Mouse (Mus musculus): ENCODE measurements around the gene Tll2. TPM values are rescaled to one million over a fixed set of nuclear protein-coding genes. Genes with fewer than 3 reads are reported as not detected.

Tll2 gene
- polyA plus RNA-seq (2012; rRNA removed) (not detected in 2 replicates), polyA plus RNA-seq (2014; fragmentation: Nextera tagmentation; extraction: Ambion mirVana) (not detected in 2 replicates)

DNA sequence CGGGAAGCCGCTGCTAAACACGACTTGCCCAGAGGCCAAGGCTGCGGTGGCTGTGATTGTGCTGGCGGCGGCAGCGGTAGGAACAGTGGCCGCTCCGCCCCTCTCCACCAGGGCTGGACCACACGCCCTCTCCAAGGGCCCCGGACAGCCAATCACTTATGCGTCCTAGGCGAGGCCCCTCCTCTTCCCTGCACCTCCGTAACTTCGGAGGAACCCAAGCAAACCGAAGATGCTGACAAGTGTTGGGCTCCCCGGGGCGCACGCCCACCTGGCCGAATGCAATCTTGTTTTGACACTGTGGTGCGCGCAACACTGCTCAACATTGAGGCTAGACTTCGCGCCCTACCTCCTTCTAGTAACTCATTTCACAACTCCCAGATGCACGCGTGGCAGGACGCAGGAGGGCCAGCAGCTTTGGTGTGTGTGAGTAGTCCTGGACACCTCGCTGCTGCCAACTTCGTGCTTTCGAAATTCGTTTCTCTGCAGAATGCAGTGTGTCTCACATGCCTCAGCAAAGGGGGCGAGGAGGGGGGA lies at the start of gene Tll2:
TSS of gene Tll2 (minus strand) at position 25 of the 534 bp plus-strand sequence.
- no peaks in the 10 kb centered on the region for H3K36me3 ChIP-seq (replicated peaks; ENCODE audit: control insufficient read depth, insufficient read depth, low read depth)
- no peaks in the 10 kb centered on the region for H3K9me3 ChIP-seq (ENCODE audit: control insufficient read depth, low read length)
- H3K4me1 ChIP-seq (replicated peaks; ENCODE audit: control insufficient read depth in 2 of 2, insufficient read depth in 2 of 2, low read length in 1 of 2) = no peaks in the 10 kb centered on the region
- ATAC-seq (ENCODE audit: insufficient read depth) (peak; percentile 56; the same call in 1 of the 2 replicates), DNase-seq (ENCODE audit: low read depth in 3 of 3, low spot score in 3 of 3) (no peak)
- TF ChIP-seq EP300 (IDR thresholded peaks at IDR 0.05; ENCODE audit: low read depth) = no peak
- no peak for TF ChIP-seq CTCF (IDR thresholded peaks at IDR 0.05; ENCODE audit: low read depth)
- H3K4me3 ChIP-seq (ENCODE audit: insufficient read depth in 1 of 2, low read depth in 2 of 2, low read length in 2 of 2) = no peak within 1 kb of the TSS
- H3K9ac ChIP-seq (replicated peaks) = no peak within 1 kb of the TSS
- WGBS (ENCODE audit: insufficient replicate concordance) = 3% methylated on average over 32 of the region's 32 CpGs
- peaks cover 34% of the 10 kb centered on the region for H3K27me3 ChIP-seq (ENCODE audit: control insufficient read depth, insufficient read depth, low read length)
- no peak within 1 kb of the TSS for H3K27ac ChIP-seq
- H3K4me2 ChIP-seq (ENCODE audit: low read depth) = peak within 1 kb of the TSS; percentile 37

DNA sequence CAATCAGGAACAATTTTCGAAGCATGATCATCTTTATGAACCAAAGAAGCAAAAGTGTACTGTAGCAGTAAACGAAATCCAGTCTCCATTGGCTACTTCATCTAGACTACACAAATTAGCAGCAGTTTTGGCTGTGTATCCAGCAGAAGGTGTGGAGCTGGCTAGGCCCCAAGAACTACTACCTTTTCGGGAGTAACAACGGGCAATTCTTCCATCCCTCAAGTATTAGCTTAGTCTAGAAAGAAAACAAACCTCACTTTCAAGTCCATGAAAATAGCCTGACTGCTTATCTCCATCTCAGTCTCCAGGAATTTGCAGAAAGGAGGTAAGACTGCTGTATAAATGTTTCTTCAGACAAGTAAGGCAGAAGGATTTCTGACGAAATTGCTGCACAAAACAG lies 47.9 kb upstream of the Tll2 start:
- Histone ChIP-seq H3K9me3 (ENCODE audit: control insufficient read depth, low read length) (no peaks in the 10 kb centered on the region), H3K4me3 (ENCODE audit: insufficient read depth in 1 of 2, low read depth in 2 of 2, low read length in 2 of 2) (no peak overlapping the region), H3K4me2 (ENCODE audit: low read depth) (no peak overlapping the region), H3K27me3 (ENCODE audit: control insufficient read depth, insufficient read depth, low read length) (no peaks in the 10 kb centered on the region), H3K9ac (replicated peaks) (no peak overlapping the region), H3K27ac (no peak overlapping the region), H3K4me1 (replicated peaks; ENCODE audit: control insufficient read depth in 2 of 2, insufficient read depth in 2 of 2, low read length in 1 of 2) (peaks cover 0 to 6% of the 10 kb centered on the region in 2 experiments; a peak in 2 of 4 replicates), H3K36me3 (replicated peaks; ENCODE audit: control insufficient read depth, insufficient read depth, low read depth) (peaks cover 2% of the 10 kb centered on the region)
- 69% methylated on average over 5 of the region's 5 CpGs for WGBS (ENCODE audit: insufficient replicate concordance)
- ATAC-seq (ENCODE audit: insufficient read depth) (no peak), DNase-seq (ENCODE audit: low read depth in 3 of 3, low spot score in 3 of 3) (no peak)
- TF ChIP-seq EP300 (IDR thresholded peaks at IDR 0.05; ENCODE audit: low read depth) (no peak), CTCF (IDR thresholded peaks at IDR 0.05; ENCODE audit: low read depth) (no peak)

DNA sequence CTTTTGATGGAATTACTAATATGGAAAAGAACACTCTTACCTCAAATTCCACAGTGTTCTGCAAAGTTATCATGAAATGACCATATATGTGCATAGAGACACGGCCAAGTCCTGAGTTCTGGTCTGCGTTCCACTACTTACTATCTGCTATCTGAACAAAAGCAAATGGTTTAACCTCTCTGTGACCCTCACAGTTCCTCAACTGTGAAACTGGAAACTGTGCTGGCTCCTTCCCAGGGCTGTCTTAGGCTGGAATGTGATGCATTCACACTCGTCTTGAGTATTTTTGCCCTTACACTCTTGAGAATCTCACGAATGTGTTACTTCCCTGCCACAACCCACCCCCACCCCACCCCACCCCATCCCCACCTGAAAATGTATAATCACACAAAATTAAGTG lies 42.3 kb upstream of the Tll2 start:
- DNase-seq (ENCODE audit: low read depth in 3 of 3, low spot score in 3 of 3) = no peak
- no peak overlapping the region for H3K4me3 ChIP-seq (ENCODE audit: insufficient read depth in 1 of 2, low read depth in 2 of 2, low read length in 2 of 2)

DNA sequence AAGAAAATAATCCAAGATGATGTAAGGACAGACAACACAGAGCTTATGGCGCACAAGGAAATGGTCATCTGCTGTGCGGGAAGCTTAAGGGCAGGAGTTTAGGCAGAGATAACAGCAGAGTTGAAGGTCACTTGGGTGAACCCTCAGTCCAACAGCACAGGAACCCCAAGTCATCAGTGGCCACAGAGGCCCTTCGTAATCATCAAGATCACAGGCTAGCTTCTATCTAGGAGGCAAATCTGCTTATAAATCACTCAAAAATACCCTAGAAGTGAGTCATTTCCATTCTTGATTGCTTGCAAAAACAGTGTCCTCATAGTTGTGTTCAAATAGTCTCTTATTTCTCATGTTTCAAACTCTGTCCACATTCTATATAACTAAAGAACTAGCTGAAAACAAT lies 41.6 kb upstream of the Tll2 start:
- Histone ChIP-seq H3K9ac (replicated peaks) (no peak overlapping the region), H3K9me3 (ENCODE audit: control insufficient read depth, low read length) (no peaks in the 10 kb centered on the region), H3K4me2 (ENCODE audit: low read depth) (no peak overlapping the region), H3K4me1 (replicated peaks; ENCODE audit: control insufficient read depth in 2 of 2, insufficient read depth in 2 of 2, low read length in 1 of 2) (no peaks in the 10 kb centered on the region), H3K27ac (no peak overlapping the region), H3K27me3 (ENCODE audit: control insufficient read depth, insufficient read depth, low read length) (no peaks in the 10 kb centered on the region), H3K4me3 (ENCODE audit: insufficient read depth in 1 of 2, low read depth in 2 of 2, low read length in 2 of 2) (no peak overlapping the region), H3K36me3 (replicated peaks; ENCODE audit: control insufficient read depth, insufficient read depth, low read depth) (peaks cover 12% of the 10 kb centered on the region)
- DNase-seq (ENCODE audit: low read depth in 3 of 3, low spot score in 3 of 3) (no peak), ATAC-seq (ENCODE audit: insufficient read depth) (no peak)
- TF ChIP-seq EP300 (IDR thresholded peaks at IDR 0.05; ENCODE audit: low read depth) = no peak
- no peak for TF ChIP-seq CTCF (IDR thresholded peaks at IDR 0.05; ENCODE audit: low read depth)
- WGBS (ENCODE audit: insufficient replicate concordance) = 79% methylated on average over 3 of the region's 3 CpGs

More for the DNA sequence above, 42.3 kb upstream of the Tll2 start:
- Histone ChIP-seq H3K4me1 (replicated peaks; ENCODE audit: control insufficient read depth in 2 of 2, insufficient read depth in 2 of 2, low read length in 1 of 2) (no peaks in the 10 kb centered on the region), H3K27ac (no peak overlapping the region), H3K27me3 (ENCODE audit: control insufficient read depth, insufficient read depth, low read length) (no peaks in the 10 kb centered on the region), H3K4me2 (ENCODE audit: low read depth) (no peak overlapping the region), H3K9me3 (ENCODE audit: control insufficient read depth, low read length) (no peaks in the 10 kb centered on the region), H3K36me3 (replicated peaks; ENCODE audit: control insufficient read depth, insufficient read depth, low read depth) (peaks cover 15% of the 10 kb centered on the region), H3K9ac (replicated peaks) (no peak overlapping the region)
- WGBS (ENCODE audit: insufficient replicate concordance) = 67% methylated on average over 4 of the region's 4 CpGs
- TF ChIP-seq EP300 (IDR thresholded peaks at IDR 0.05; ENCODE audit: low read depth) (no peak), CTCF (IDR thresholded peaks at IDR 0.05; ENCODE audit: low read depth) (no peak)
- no peak for ATAC-seq (ENCODE audit: insufficient read depth)

DNA sequence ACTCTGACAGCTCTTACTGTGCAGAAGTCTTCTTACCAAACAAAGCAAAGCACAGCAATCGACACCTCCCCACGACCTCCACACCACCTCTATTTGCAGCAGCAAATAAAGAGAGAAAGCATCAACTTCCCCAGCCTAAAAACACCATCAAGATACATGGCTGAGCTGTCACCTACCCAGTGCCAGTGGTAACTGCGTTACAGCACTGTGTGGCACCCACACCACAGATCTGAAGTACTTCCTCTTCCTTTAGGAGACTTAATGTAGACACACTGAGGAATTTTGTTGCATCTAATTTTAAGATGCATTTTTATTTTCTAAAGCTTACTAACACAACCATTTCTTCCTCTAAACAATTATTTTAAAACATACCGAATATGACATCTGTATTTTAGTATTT lies 39.6 kb upstream of the Tll2 start:
- H3K36me3 ChIP-seq (replicated peaks; ENCODE audit: control insufficient read depth, insufficient read depth, low read depth) = peaks cover 18% of the 10 kb centered on the region
- H3K27ac ChIP-seq = no peak overlapping the region
- no peak overlapping the region for H3K9ac ChIP-seq (replicated peaks)
- no peak overlapping the region for H3K4me2 ChIP-seq (ENCODE audit: low read depth)
- 68% methylated on average over 4 of the region's 4 CpGs for WGBS (ENCODE audit: insufficient replicate concordance)
- no peak for DNase-seq (ENCODE audit: low read depth in 3 of 3, low spot score in 3 of 3)
- H3K27me3 ChIP-seq (ENCODE audit: control insufficient read depth, insufficient read depth, low read length) = no peaks in the 10 kb centered on the region
- TF ChIP-seq EP300 (IDR thresholded peaks at IDR 0.05; ENCODE audit: low read depth) (no peak), CTCF (IDR thresholded peaks at IDR 0.05; ENCODE audit: low read depth) (no peak)
- ATAC-seq (ENCODE audit: insufficient read depth) = no peak
- no peaks in the 10 kb centered on the region for H3K9me3 ChIP-seq (ENCODE audit: control insufficient read depth, low read length)
- H3K4me3 ChIP-seq (ENCODE audit: insufficient read depth in 1 of 2, low read depth in 2 of 2, low read length in 2 of 2) = no peak overlapping the region
- no peaks in the 10 kb centered on the region for H3K4me1 ChIP-seq (replicated peaks; ENCODE audit: control insufficient read depth in 2 of 2, insufficient read depth in 2 of 2, low read length in 1 of 2)
